Mouse (Mus musculus) G1E-ER4 (cell line): ENCODE measurements around the gene 1700025G04Rik. TPM values are rescaled to one million over a fixed set of nuclear protein-coding genes. Genes with fewer than 3 reads are reported as not detected.

Source experiments
- GATA1 ChIP-seq: IDR thresholded peaks from one replicate; pipeline ENCODE4 v1.8.0; 2012; ENCODE audit warnings: low read length, inconsistent platforms
- polyA plus RNA-seq: library from polyadenylated mRNA; stranded (reverse); fragments of >175 nt; gene quantifications from 2 replicates; pipeline ENCODE4 v1.2.3, GENCODE M21; 2012

1700025G04Rik gene
- polyA plus RNA-seq, 1 experiment, result not detected

GRCm38 (mm10) chr1:151858474-151858873 is 231.5 kb downstream of the 1700025G04Rik start:
- no peak for TF ChIP-seq GATA1

DNA sequence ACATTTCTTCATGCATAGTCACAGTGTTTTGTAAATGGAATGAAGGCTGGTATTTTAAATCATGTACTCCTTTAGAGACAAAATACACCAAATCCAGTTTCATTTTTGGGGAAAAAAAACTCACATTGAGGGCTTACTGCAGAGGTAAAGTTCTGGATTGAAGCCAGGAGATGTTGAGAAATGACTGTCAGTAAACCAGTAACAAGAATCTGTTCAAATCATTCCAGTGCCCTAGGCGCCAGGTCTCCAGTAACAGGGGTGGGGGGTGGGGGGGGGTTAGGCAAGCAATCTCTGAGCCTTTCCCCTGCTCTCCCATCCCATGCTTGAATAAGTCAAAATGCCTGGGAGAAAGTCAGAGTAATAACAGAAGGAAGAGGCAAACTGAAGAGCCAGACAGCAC is 234.4 kb downstream of the 1700025G04Rik start:
- no peak for TF ChIP-seq GATA1

GRCm38 (mm10) chr1:151851976-151852375 is 237.9 kb downstream of the 1700025G04Rik start:
- TF ChIP-seq GATA1, result no peak

DNA sequence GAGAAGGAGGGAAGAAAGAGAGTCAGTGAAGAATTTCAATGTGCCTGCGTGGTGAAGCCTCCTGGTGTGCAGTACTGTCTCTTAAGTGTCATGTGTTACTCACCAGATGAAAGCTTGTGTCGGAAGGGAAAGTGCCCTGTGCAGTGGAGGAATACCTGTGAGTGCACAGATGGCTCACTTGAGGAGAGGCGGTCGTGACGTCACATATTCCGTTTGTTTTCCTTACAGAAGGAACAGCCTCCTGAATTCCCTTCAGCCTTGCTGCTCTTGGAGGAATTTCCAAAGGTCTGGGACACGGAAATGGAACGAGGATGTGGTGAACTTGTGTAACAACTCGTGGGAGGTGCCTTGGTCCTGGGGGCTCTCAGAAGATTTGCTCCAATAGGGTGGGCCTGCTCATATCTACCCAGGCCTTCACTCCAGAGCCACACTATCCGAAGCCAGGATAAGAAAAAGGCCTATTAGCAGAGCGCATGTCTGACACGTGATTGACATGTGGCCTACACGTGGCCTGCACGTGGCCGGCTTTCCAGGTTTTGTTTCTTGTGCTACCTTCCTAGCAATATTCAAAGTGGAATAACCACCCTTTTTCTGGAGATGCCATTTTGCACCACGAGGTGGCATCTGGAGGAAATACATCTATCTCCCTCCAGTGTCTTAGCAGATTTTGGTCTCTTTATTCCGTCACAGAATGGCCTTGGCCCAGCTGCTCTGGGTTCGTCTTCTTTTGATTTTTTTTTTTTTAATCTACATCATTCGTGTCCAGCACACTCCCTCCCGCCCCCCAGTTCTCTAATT is 238.7 kb downstream of the 1700025G04Rik start:
- no peak for TF ChIP-seq GATA1

DNA sequence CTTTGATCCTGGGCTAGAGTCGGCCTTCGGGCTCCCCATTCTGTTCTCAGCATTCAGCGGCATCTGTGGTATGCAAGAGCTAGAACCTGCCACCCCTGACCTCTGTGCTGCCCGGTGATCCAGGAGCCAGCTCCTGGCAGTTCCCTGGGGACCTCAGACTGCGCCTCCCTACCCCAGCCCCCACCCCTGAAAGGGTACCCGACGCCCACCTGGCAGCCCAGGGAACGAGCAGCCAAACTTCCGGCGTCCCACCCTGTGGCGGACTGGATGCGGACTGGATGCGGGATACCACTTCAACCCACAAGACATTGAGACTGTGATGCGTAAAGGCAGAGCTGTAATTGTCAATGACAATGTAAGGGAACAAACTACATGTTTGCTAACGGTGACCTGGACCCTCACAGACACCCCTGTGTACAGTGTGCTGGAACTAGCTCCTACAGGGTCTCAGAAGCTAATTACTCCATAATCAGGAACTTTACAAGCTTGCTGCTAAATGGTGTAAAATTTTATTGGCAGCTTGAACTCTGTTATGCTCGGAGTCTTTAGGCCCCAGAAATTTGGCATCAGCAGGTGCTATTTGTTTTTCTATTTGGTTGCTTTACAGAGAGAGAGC is 239.8 kb downstream of the 1700025G04Rik start:
- no peak for TF ChIP-seq GATA1

- no peak for TF ChIP-seq GATA1
Measured at GRCm38 (mm10) chr1:151848286-151848685, 241.6 kb downstream of the 1700025G04Rik start.

- no peak for TF ChIP-seq GATA1
Measured at GRCm38 (mm10) chr1:151845926-151846782, 243.8 kb downstream of the 1700025G04Rik start.

DNA sequence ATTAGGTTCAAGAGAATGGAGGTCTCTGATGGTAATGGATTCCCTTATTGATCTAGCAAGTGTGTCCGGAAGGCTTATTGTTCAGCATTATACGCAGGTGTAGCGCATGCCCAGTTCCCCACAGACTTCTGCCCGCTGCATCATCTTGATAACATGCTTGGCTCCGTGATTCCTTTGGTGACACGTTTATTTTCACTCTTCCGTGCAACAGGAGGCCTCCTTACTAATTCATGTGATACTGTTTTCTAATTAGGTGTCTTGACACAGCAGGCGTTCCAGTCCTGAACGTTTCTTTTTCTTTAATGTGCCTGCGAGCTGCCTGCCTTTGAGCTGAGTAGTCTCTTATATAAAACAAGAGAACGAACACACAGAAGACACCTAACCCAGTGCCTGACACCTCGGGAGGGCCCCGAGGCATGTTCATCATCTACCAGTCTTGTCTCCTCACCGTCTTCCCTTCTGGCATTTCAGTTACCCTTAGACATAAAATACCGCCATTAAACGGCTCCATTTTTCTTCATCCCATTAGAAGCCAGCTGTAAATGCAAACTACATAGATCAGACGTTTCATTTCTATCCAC is 244.6 kb downstream of the 1700025G04Rik start:
- TF ChIP-seq GATA1, result no peak

DNA sequence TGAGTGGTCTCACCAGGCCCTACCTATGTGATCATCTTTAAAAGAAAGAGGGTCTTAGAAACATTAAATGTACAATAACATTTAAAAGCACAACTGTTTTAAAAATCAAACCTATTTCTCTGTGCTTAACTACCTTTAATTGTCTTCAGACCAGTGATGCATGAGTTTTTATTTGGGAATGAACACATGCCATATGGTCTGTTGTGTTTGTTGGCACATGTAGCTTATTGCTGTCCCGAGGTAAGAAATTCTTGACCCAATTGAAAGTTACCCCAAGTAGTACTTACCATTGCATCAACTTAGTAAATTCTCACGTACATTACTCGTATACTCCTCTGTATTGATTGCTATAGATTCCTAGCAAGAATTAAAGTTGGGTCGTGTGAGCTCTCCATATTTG is 254.7 kb downstream of the 1700025G04Rik start:
- no peak for TF ChIP-seq GATA1

DNA sequence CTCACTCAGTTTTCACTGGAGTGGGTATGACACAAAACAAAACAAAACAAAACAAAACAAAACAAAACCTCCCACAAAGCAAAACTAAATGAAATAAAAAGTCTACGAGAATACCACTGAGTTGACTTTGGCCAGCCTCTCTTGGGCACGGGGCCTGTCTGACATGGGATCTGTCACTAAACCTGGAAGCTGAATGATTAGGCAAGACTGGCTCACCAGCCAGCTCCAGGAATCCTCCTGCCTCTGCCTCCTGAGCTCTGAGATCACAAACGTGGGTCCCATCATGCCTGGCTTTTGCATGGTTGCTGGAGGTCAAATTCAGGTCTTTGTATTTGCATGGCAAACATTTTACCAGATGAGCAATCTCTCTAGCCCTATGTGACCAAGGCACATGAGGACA is 258.1 kb downstream of the 1700025G04Rik start:
- no peak for TF ChIP-seq GATA1

DNA sequence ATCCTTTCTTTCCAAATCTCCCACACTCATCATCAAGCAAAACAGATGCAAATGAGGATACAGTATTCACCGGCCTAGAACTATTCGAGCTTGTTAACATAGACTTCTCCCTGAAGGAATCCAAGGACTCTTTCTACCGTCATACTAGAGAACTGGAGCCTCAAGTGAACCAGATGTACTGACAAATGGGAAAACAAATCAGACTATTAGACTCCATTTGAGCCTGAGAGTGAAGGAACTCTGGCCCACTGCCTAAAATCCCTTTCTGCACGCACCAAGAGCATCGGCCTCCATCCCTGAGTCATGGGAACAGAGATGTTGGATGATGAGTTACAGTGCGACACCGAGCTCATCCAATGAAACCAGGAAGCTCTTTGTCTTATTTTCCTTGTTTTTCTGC is 264.9 kb downstream of the 1700025G04Rik start:
- TF ChIP-seq GATA1, result no peak

DNA sequence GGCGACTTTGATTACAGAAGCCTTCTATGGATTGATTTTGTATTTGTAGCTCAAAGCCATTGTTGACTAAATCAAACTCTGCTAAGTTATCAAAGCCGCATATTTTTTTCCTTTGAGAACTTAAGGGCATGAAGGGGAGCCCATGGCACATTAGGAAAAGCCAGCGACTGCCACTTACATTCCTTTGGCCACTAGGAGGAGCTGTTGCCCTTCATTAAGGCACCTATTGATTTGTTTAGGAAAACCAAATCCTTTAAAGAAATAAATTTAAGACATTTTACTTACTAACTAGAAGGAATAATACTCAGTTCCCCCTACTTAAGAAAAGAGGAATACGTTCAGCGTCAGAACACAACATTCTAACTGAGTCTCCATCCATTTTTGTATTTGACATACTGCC is 269.5 kb downstream of the 1700025G04Rik start:
- no peak for TF ChIP-seq GATA1

- TF ChIP-seq GATA1, result no peak
Measured at GRCm38 (mm10) chr1:151819190-151819589, 270.7 kb downstream of the 1700025G04Rik start.

- TF ChIP-seq GATA1, result no peak
Measured at GRCm38 (mm10) chr1:151816051-151816450, 273.9 kb downstream of the 1700025G04Rik start.

GRCm38 (mm10) chr1:151812004-151812712 is 277.8 kb downstream of the 1700025G04Rik start:
- TF ChIP-seq GATA1, result no peak
